Mouse (Mus musculus): ENCODE measurements around the gene Sstr2.

GRCm38 (mm10) chr11:113664279-113664678, 45.1 kb downstream of the Sstr2 start:
- TF ChIP-seq CTCF (IDR thresholded peaks at IDR 0.05; ENCODE audit: low read depth): no peak
- TF ChIP-seq EP300 (IDR thresholded peaks at IDR 0.05; ENCODE audit: low read depth): no peak

Data from liver, embryonic 14.5 days (tissue).